Mouse (Mus musculus): ENCODE measurements at regions not wholly inside any gene's neighbourhood (a gene's known extent, or its start where the extent isn't known, plus 50 kb on each side); places are given as distances from the start of the nearest gene placed in this dataset.
"Not testable (repeated sequence)": the region's sequence is repeated elsewhere in the genome, so short reads cannot be mapped to it uniquely, and the experiment has no call there.

DNA sequence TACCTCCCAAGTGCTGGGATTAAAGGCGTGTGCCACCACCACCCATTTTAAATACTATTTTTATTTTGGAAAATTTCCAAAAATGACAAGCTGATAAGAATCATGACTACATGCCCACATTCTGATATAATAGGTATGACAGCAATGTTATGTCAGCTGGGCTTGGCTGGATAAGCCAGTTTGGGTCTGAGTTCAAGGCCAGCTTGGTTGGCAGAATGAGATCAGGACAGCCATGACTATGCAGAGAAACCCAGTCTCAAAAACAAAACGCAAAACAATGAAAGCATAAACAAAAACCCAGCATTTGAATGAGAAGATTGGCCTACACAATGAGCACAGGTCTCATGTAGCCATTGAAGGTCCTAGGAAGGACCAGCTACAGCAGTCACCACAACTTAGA lies 93.6 kb downstream of the Teddm3 start:
- Histone ChIP-seq H3K4me2 (ENCODE audit: insufficient read depth, low read depth, poor library complexity, severe bottlenecking) (no peak overlapping the region), H3K79me2 (replicated peaks; ENCODE audit: control insufficient read depth, extremely low read depth, insufficient read depth, poor library complexity, severe bottlenecking) (no peaks in the 10 kb centered on the region), H3K27ac (ENCODE audit: insufficient read depth, low read depth) (no peak overlapping the region), H3K4me1 (ENCODE audit: control insufficient read depth in 1 of 2, insufficient read depth in 2 of 2) (0 out of 4 replicates have a peak, but pooled peaks cover 0 to 3% of the 10 kb centered on the region in 2 experiments), H3K9ac (ENCODE audit: insufficient read depth, low read depth) (no peak overlapping the region), H3K36me3 (replicated peaks in 1 of 2; ENCODE audit: control insufficient read depth in 1 of 2, insufficient read depth in 1 of 2, low read length in 1 of 2) (no peaks in the 10 kb centered on the region), H3K27me3 (replicated peaks) (no peaks in the 10 kb centered on the region), H3K4me3 (replicated peaks in 1 of 3; ENCODE audit: low read depth in 2 of 3, low read length in 2 of 3, poor library complexity in 1 of 3) (no peak overlapping the region), H3K9me3 (replicated peaks; ENCODE audit: low read length) (peaks cover 10% of the 10 kb centered on the region)
- TF ChIP-seq CHD2 (IDR thresholded peaks at IDR 0.05; ENCODE audit: low read length) (no peak), USF1 (IDR thresholded peaks at IDR 0.05; ENCODE audit: low read depth, low read length) (no peak), ZNF384 (IDR thresholded peaks at IDR 0.05; ENCODE audit: low read depth, low read length) (no peak), MAFK (IDR thresholded peaks at IDR 0.05; ENCODE audit: insufficient replicate concordance, low read length) (no peak), KAT2A (IDR thresholded peaks at IDR 0.05; ENCODE audit: insufficient replicate concordance, low read length) (no peak), HCFC1 (IDR thresholded peaks at IDR 0.05; ENCODE audit: low read depth, low read length) (no peak), IRF4 (IDR thresholded peaks at IDR 0.05; ENCODE audit: low read depth, low read length) (no peak), ZC3H11A (IDR thresholded peaks at IDR 0.05; ENCODE audit: low read depth, low read length) (no peak), ELF1 (IDR thresholded peaks at IDR 0.05; ENCODE audit: low read depth, low read length) (no peak)
- no peak for DNase-seq (ENCODE audit: extremely low read depth)
- dilution Hi-C loops (cut with MboI; ENCODE audit: extremely low pct_ligation_motif_present, extremely low pct_unique_long_range_greater_than_20kb, low sequenced_read_pairs): no loop called here
- in situ Hi-C loops (cut with MboI; ENCODE audit: low pct_ligation_motif_present, low pct_unique_long_range_greater_than_20kb, low sequenced_read_pairs): no loop called here

DNA sequence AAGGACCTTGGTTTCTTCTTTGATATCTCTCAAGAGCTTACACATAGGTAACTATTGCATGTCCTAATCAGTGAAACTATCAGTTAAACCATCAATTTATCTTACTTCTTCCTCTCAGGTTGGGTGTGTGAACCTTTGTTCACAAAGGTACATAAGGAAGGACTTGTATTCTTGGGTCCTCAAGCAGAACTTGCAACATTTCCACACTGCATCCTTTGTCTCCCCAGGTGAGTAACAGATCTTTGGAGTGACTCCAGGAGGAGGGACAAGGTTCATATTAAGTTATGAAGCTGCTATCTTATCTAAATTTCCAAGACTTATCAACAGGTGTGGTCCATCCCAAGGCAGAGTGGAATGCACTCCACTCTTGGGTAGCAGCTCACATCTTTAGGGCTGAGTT lies 99.0 kb downstream of the Teddm3 start:
- dilution Hi-C loops (cut with MboI; ENCODE audit: extremely low pct_ligation_motif_present, extremely low pct_unique_long_range_greater_than_20kb, low sequenced_read_pairs): no loop called here
- Histone ChIP-seq H3K27me3 (replicated peaks) (no peaks in the 10 kb centered on the region), H3K9me3 (replicated peaks; ENCODE audit: low read length) (peaks cover 28% of the 10 kb centered on the region), H3K4me1 (ENCODE audit: control insufficient read depth in 1 of 2, insufficient read depth in 2 of 2) (0 out of 4 replicates have a peak, but pooled peaks cover 0 to 3% of the 10 kb centered on the region in 2 experiments), H3K79me2 (replicated peaks; ENCODE audit: control insufficient read depth, extremely low read depth, insufficient read depth, poor library complexity, severe bottlenecking) (no peaks in the 10 kb centered on the region), H3K27ac (ENCODE audit: insufficient read depth, low read depth) (no peak overlapping the region), H3K4me3 (replicated peaks in 1 of 3; ENCODE audit: low read depth in 2 of 3, low read length in 2 of 3, poor library complexity in 1 of 3) (no peak overlapping the region), H3K9ac (ENCODE audit: insufficient read depth, low read depth) (no peak overlapping the region), H3K36me3 (replicated peaks in 1 of 2; ENCODE audit: control insufficient read depth in 1 of 2, insufficient read depth in 1 of 2, low read length in 1 of 2) (no peaks in the 10 kb centered on the region), H3K4me2 (ENCODE audit: insufficient read depth, low read depth, poor library complexity, severe bottlenecking) (no peak overlapping the region)
- in situ Hi-C loops (cut with MboI; ENCODE audit: low pct_ligation_motif_present, low pct_unique_long_range_greater_than_20kb, low sequenced_read_pairs): no loop called here
- TF ChIP-seq TCF12 (IDR thresholded peaks at IDR 0.05; ENCODE audit: low read depth, low read length): no peak
- no peak for TF ChIP-seq BHLHE40 (IDR thresholded peaks at IDR 0.05; ENCODE audit: low read depth, low read length)
- TF ChIP-seq EP300 (IDR thresholded peaks at IDR 0.05; ENCODE audit: low read length): no peak
- no peak for TF ChIP-seq SMC3 (IDR thresholded peaks at IDR 0.05; ENCODE audit: low read depth, low read length)
- no peak for TF ChIP-seq CTCF (conservative IDR thresholded peaks at IDR 0.05 in 1 of 2, IDR thresholded peaks at IDR 0.05 in 1 of 2; ENCODE audit: low read depth in 2 of 2, low read length in 2 of 2)
- no peak for TF ChIP-seq CHD2 (IDR thresholded peaks at IDR 0.05; ENCODE audit: low read length)
- no peak for TF ChIP-seq SIN3A (IDR thresholded peaks at IDR 0.05; ENCODE audit: low read length)
- no peak for TF ChIP-seq PAX5 (IDR thresholded peaks at IDR 0.05; ENCODE audit: low read length)
- TF ChIP-seq TBP (conservative IDR thresholded peaks at IDR 0.05; ENCODE audit: low read depth, low read length): no peak
- no peak for TF ChIP-seq USF2 (conservative IDR thresholded peaks at IDR 0.05; ENCODE audit: low read depth, low read length)
- no peak for TF ChIP-seq ELF1 (IDR thresholded peaks at IDR 0.05; ENCODE audit: low read depth, low read length)
- no peak for TF ChIP-seq USF1 (IDR thresholded peaks at IDR 0.05; ENCODE audit: low read depth, low read length)
- TF ChIP-seq MAX (IDR thresholded peaks at IDR 0.05; ENCODE audit: low read length): no peak
- TF ChIP-seq KAT2A (IDR thresholded peaks at IDR 0.05; ENCODE audit: insufficient replicate concordance, low read length): no peak
- TF ChIP-seq UBTF (IDR thresholded peaks at IDR 0.05; ENCODE audit: low read depth, low read length): no peak
- no peak for DNase-seq (ENCODE audit: extremely low read depth)

GRCm38 (mm10) chr16:21022087-21022486 lies 131.7 kb downstream of the Teddm3 start:
- dilution Hi-C loops (cut with MboI; ENCODE audit: extremely low pct_ligation_motif_present, extremely low pct_unique_long_range_greater_than_20kb, low sequenced_read_pairs); H3K9ac ChIP-seq (ENCODE audit: insufficient read depth, low read depth); H3K9me3 ChIP-seq (replicated peaks; ENCODE audit: low read length); H3K4me3 ChIP-seq (replicated peaks in 1 of 3; ENCODE audit: low read depth in 2 of 3, low read length in 2 of 3, poor library complexity in 1 of 3); H3K36me3 ChIP-seq (replicated peaks in 1 of 2; ENCODE audit: control insufficient read depth in 1 of 2, insufficient read depth in 1 of 2, low read length in 1 of 2); in situ Hi-C loops (cut with MboI; ENCODE audit: low pct_ligation_motif_present, low pct_unique_long_range_greater_than_20kb, low sequenced_read_pairs); H3K4me2 ChIP-seq (ENCODE audit: insufficient read depth, low read depth, poor library complexity, severe bottlenecking); H3K4me1 ChIP-seq (ENCODE audit: control insufficient read depth in 1 of 2, insufficient read depth in 2 of 2); DNase-seq (ENCODE audit: extremely low read depth); H3K27me3 ChIP-seq (replicated peaks); H3K27ac ChIP-seq (ENCODE audit: insufficient read depth, low read depth); H3K79me2 ChIP-seq (replicated peaks; ENCODE audit: control insufficient read depth, extremely low read depth, insufficient read depth, poor library complexity, severe bottlenecking): not testable (repeated sequence)

All from CH12.LX (cell line).